Mouse (Mus musculus) liver, adult 2 months (tissue): ENCODE data around the gene Znhit3.

Experiments used
- CTCF ChIP-seq: fragments of 200-500 bp; IDR thresholded peaks from 2 replicates; pipeline ENCODE4 v1.5.1; 2011; ENCODE audit warnings: low read depth, low read length, control low read depth
- POLR2A ChIP-seq: fragments of 200-500 bp; IDR thresholded peaks from 2 replicates; pipeline ENCODE4 v1.6.1; 2011; ENCODE audit warnings: low read length, control low read depth; ENCODE audit not compliant: insufficient read depth; ENCODE audit errors: extremely low read depth

DNA sequence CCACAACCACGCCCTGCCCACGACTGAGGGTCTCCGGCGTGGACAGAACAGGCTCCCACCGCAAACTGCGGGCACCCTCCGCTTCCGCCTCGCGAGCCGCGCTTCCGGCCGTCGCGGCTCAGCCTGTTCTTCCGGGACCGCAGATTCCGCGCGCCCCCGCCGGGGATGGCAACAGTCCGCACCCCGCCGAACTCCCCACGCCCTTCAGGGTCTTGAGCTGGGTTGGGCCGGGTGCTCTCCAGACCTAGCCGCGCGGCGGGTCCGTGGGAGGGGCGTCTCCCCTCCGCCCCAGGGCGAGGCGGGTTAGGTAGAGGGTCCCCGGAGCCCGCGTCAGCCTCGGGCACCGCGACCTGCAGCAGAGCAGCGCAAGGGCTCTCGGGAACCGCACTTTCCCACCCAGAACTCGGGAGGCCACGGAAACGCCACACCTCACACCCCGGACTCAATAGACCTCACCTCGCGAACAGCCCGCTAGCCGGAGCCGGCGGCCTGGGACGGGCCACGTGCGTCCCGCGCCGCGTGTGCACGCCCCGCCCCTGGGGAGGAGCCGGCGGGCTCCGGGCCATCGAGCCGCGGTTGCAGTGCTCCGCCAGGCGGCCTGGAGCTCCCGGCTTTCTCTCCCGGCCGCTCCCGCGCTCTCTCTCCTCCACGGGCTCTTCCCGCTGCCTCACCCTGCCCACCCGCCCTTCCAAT, 36.2 kb downstream of the Znhit3 start, which contains the start of the genes Myo19 and Pigw:
- TF ChIP-seq CTCF, result peak; percentile 59; the same call in 1 of the 2 replicates
- TF ChIP-seq POLR2A, result peak; percentile 53; the same call in 1 of the 2 replicates
